Mouse (Mus musculus) lung, adult 2 months (tissue): ENCODE data around the gene Stxbp1.

Experiments
- CTCF ChIP-seq: fragments of 200-500 bp; IDR thresholded peaks from 2 replicates; pipeline ENCODE4 v1.5.1; 2011; ENCODE audit warnings: mild to moderate bottlenecking, low read length, control low read depth; ENCODE audit not compliant: insufficient read depth
- POLR2A ChIP-seq: fragments of 200-500 bp; IDR thresholded peaks from 2 replicates; pipeline ENCODE4 v1.6.1; 2011; ENCODE audit warnings: low read depth, mild to moderate bottlenecking, control low read depth, low read length, borderline replicate concordance; ENCODE audit errors: extremely low read depth

DNA sequence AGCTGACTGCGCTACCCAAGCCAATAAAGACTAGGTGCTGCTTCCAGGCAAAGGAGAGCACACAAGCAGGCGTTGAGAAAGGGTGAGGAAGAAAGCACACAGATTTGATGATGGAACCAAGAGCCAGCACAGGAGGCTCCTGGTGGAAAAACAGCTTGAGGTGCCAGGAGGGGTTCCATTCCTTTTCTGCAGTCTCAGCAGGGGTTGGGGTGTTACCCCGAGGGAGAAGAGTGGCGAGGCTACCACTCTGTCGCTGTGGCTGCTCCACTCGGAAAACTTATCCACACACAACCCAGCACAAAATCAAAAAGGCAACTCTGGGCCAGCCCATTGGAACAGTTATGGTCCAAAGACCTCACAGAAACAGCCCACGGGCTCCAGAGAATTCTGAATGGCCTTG lies 29.5 kb downstream of the Stxbp1 start:
- no peak for TF ChIP-seq CTCF
- no peak for TF ChIP-seq POLR2A
